Mouse (Mus musculus): ENCODE measurements at regions not wholly inside any gene's neighbourhood (a gene's known extent, or its start where the extent isn't known, plus 50 kb on each side); places are given as distances from the start of the nearest gene placed in this dataset.

GRCm38 (mm10) chr3:38397615-38397956 lies 87.1 kb downstream of the Ankrd50 start:
- no peak for DNase-seq (ENCODE audit: low spot score in 2 of 2)

- DNase-seq (ENCODE audit: low spot score in 2 of 2) = no peak
Observed at GRCm38 (mm10) chr3:38396760-38397614, 87.7 kb downstream of the Ankrd50 start.

GRCm38 (mm10) chr3:38394308-38394707 lies 90.3 kb downstream of the Ankrd50 start:
- DNase-seq (ENCODE audit: low spot score in 2 of 2) = no peak

GRCm38 (mm10) chr3:38389647-38390046 lies 95.0 kb downstream of the Ankrd50 start:
- no peak for DNase-seq (ENCODE audit: low spot score in 2 of 2)

GRCm38 (mm10) chr3:38388961-38389360 lies 95.7 kb downstream of the Ankrd50 start:
- DNase-seq (ENCODE audit: low spot score in 2 of 2) = no peak

- DNase-seq (ENCODE audit: low spot score in 2 of 2) = no peak
Observed at GRCm38 (mm10) chr3:38382743-38383142, 101.9 kb downstream of the Ankrd50 start.

GRCm38 (mm10) chr3:38381623-38382022 lies 103.0 kb downstream of the Ankrd50 start:
- DNase-seq (ENCODE audit: low spot score in 2 of 2) = no peak

- no peak for DNase-seq (ENCODE audit: low spot score in 2 of 2)
Observed at GRCm38 (mm10) chr3:38373690-38374089, 111.0 kb downstream of the Ankrd50 start.

- no peak for DNase-seq (ENCODE audit: low spot score in 2 of 2)
Observed at GRCm38 (mm10) chr3:38371702-38372101, 112.9 kb downstream of the Ankrd50 start.

- no peak for DNase-seq (ENCODE audit: low spot score in 2 of 2)
Observed at GRCm38 (mm10) chr3:38363888-38364287, 120.8 kb downstream of the Ankrd50 start.

- DNase-seq (ENCODE audit: low spot score in 2 of 2) = no peak
Observed at GRCm38 (mm10) chr3:38361411-38361810, 123.2 kb downstream of the Ankrd50 start.

- DNase-seq (ENCODE audit: low spot score in 2 of 2) = no peak
Observed at GRCm38 (mm10) chr3:38360974-38361373, 123.7 kb downstream of the Ankrd50 start.

GRCm38 (mm10) chr3:38360421-38360921 lies 124.2 kb downstream of the Ankrd50 start:
- no peak for DNase-seq (ENCODE audit: low spot score in 2 of 2)

GRCm38 (mm10) chr3:38357905-38358491 lies 126.6 kb downstream of the Ankrd50 start:
- no peak for DNase-seq (ENCODE audit: low spot score in 2 of 2)

GRCm38 (mm10) chr3:38344283-38344682 lies 140.4 kb downstream of the Ankrd50 start:
- DNase-seq (ENCODE audit: low spot score in 2 of 2) = no peak

- DNase-seq (ENCODE audit: low spot score in 2 of 2) = peak; percentile 9 to 14
Observed at GRCm38 (mm10) chr3:38341666-38342065, 143.0 kb downstream of the Ankrd50 start.

- DNase-seq (ENCODE audit: low spot score in 2 of 2) = no peak
Observed at GRCm38 (mm10) chr3:38333321-38333910, 151.2 kb downstream of the Ankrd50 start.

- DNase-seq (ENCODE audit: low spot score in 2 of 2) = no peak
Observed at GRCm38 (mm10) chr3:38331169-38331568, 153.5 kb downstream of the Ankrd50 start.

GRCm38 (mm10) chr3:38327286-38327685 lies 157.4 kb downstream of the Ankrd50 start:
- DNase-seq (ENCODE audit: low spot score in 2 of 2) = peak; percentile 17 to 45

- no peak for DNase-seq (ENCODE audit: low spot score in 2 of 2)
Observed at GRCm38 (mm10) chr3:38326211-38326610, 158.4 kb downstream of the Ankrd50 start.

GRCm38 (mm10) chr3:38324663-38325062 lies 160.0 kb downstream of the Ankrd50 start:
- no peak for DNase-seq (ENCODE audit: low spot score in 2 of 2)

- DNase-seq (ENCODE audit: low spot score in 2 of 2) = no peak
Observed at GRCm38 (mm10) chr3:38322426-38322825, 162.2 kb downstream of the Ankrd50 start.

- DNase-seq (ENCODE audit: low spot score in 2 of 2) = no peak
Observed at GRCm38 (mm10) chr3:38321620-38322019, 163.0 kb downstream of the Ankrd50 start.

All from right cerebral cortex, adult 2 months (tissue).